Mouse (Mus musculus) MEL (cell line): ENCODE measurements at regions not wholly inside any gene's neighbourhood (a gene's known extent, or its start where the extent isn't known, plus 50 kb on each side); places are given as distances from the start of the nearest gene placed in this dataset.

Experiments used
- BHLHE40 ChIP-seq: IDR thresholded peaks from 2 replicates; pipeline ENCODE4 v1.6.1; 2012; ENCODE audit warnings: low read depth, mild to moderate bottlenecking, inconsistent platforms, low read length, improper control_type of control experiment, borderline replicate concordance
- CTCF ChIP-seq, 3 experiments: IDR thresholded peaks in 2 of 3; conservative IDR thresholded peaks in 1 of 3; 2 replicates each; pipeline ENCODE4 v1.5.1; 2011 to 2012; ENCODE audit warnings: low read length in 3 of 3, low read depth in 2 of 3, mild to moderate bottlenecking in 2 of 3, improper control_type of control experiment in 1 of 3, inconsistent platforms in 1 of 3, mixed read lengths in 1 of 3, moderate library complexity in 1 of 3; ENCODE audit not compliant: control insufficient read depth in 1 of 3, insufficient read depth in 1 of 3, poor library complexity in 1 of 3, severe bottlenecking in 1 of 3
- E2F4 ChIP-seq: IDR thresholded peaks from 2 replicates; pipeline ENCODE4 v1.6.1; 2011; ENCODE audit warnings: low read depth, low read length, improper control_type of control experiment, borderline replicate concordance
- EP300 ChIP-seq, 2 experiments: IDR thresholded peaks; 2 replicates each; pipeline ENCODE4 v1.6.1; 2011; ENCODE audit warnings: improper control_type of control experiment in 2 of 2, low read length in 2 of 2, low read depth in 1 of 2, mild to moderate bottlenecking in 1 of 2
- GABPA ChIP-seq: IDR thresholded peaks from 2 replicates; pipeline ENCODE4 v1.6.1; 2012; ENCODE audit warnings: low read depth, mild to moderate bottlenecking, inconsistent platforms, low read length, improper control_type of control experiment, moderate library complexity
- GATA1 ChIP-seq: IDR thresholded peaks from 2 replicates; pipeline ENCODE4 v1.6.1; 2011; ENCODE audit warnings: low read depth, low read length, improper control_type of control experiment
- JUND ChIP-seq: IDR thresholded peaks from 2 replicates; pipeline ENCODE4 v1.6.1; 2011; ENCODE audit warnings: low read depth, mild to moderate bottlenecking, improper control_type of control experiment, low read length
- MAX ChIP-seq: IDR thresholded peaks from 2 replicates; pipeline ENCODE4 v1.6.1; 2011; ENCODE audit warnings: low read length, improper control_type of control experiment
- RCOR1 ChIP-seq: IDR thresholded peaks from 2 replicates; pipeline ENCODE4 v1.6.1; 2012; ENCODE audit warnings: low read depth, mild to moderate bottlenecking, inconsistent platforms, low read length, improper control_type of control experiment
- SIN3A ChIP-seq: IDR thresholded peaks from 2 replicates; pipeline ENCODE4 v1.6.1; 2012; ENCODE audit warnings: low read length, improper control_type of control experiment, inconsistent platforms
- TBP ChIP-seq: IDR thresholded peaks from 2 replicates; pipeline ENCODE4 v1.8.0; 2011; ENCODE audit warnings: low read depth, low read length, improper control_type of control experiment
- USF2 ChIP-seq, 2 experiments: IDR thresholded peaks; 2 replicates each; pipeline ENCODE4 v1.6.1; 2011 to 2012; ENCODE audit warnings: improper control_type of control experiment in 2 of 2, low read length in 2 of 2, borderline replicate concordance in 1 of 2, inconsistent platforms in 1 of 2, low read depth in 1 of 2, mild to moderate bottlenecking in 1 of 2; ENCODE audit not compliant: insufficient read depth in 1 of 2
- ZC3H11A ChIP-seq: IDR thresholded peaks from 2 replicates; pipeline ENCODE4 v1.6.1; 2012; ENCODE audit warnings: low read depth, mild to moderate bottlenecking, inconsistent platforms, low read length, improper control_type of control experiment

GRCm38 (mm10) chr4:142577519-142577918 is 338.3 kb upstream of the Kazn start:
- TF ChIP-seq MAX = no peak
- no peak for TF ChIP-seq E2F4
- TF ChIP-seq EP300 (IDR thresholded peaks at IDR 0.05; ENCODE audit: low read depth in 1 of 2, low read length in 2 of 2) = no peak
- no peak for TF ChIP-seq CTCF (IDR thresholded peaks at IDR 0.05 in 2 of 3, conservative IDR thresholded peaks at IDR 0.05 in 1 of 3; ENCODE audit: control insufficient read depth in 1 of 3, insufficient read depth in 1 of 3, low read depth in 2 of 3, low read length in 3 of 3, poor library complexity in 1 of 3, severe bottlenecking in 1 of 3)
- TF ChIP-seq SIN3A = no peak
- TF ChIP-seq TBP = no peak
- no peak for TF ChIP-seq ZC3H11A
- no peak for TF ChIP-seq GATA1
- TF ChIP-seq USF2 (IDR thresholded peaks at IDR 0.05; ENCODE audit: borderline replicate concordance in 1 of 2, insufficient read depth in 1 of 2, low read depth in 1 of 2, low read length in 2 of 2) = no peak
- no peak for TF ChIP-seq GABPA
- TF ChIP-seq BHLHE40 = no peak
- no peak for TF ChIP-seq RCOR1
- no peak for TF ChIP-seq JUND
